Mouse (Mus musculus) gastrocnemius, adult 8-10 months (tissue): ENCODE results near the gene Jaml. TPM values are rescaled to one million over a fixed set of nuclear protein-coding genes. Genes with fewer than 3 reads are reported as not detected.
"Not testable (repeated sequence)": the region's sequence is repeated elsewhere in the genome, so short reads cannot be mapped to it uniquely, and the experiment has no call there.

Source experiments
- DNase-seq, 2 experiments: peaks; one replicate each; pipeline ENCODE4 v3.0.0; 2022; ENCODE audit warnings: low spot score in 2 of 2
- total RNA-seq, 4 experiments: library from RNA; stranded (reverse); gene quantifications; 2 replicates each; pipeline ENCODE4 v1.2.4; 2022

Jaml gene
- total RNA-seq: under 1 TPM; 0.12 to 0.81 (median 0.24) TPM

DNA sequence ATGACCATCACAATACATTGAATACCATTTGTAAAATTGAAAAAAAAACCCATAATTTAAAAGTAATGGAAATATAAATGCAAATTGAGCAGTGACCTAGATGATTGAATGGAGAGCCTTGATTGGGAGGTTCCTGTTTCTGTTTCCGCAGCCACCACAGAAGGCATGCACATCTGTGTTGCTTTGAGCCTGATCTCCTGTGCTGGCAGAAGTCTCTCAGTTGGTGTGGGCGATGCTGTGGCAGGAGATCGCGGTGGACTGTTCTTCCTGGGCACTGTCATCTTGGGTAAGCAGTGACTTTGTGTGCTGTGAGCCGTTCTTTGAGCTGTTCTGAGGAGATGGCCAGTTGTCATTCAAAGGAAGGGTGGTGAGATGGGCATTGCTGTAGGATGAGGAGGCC lies at the start of gene Jaml:
Gene Jaml, plus strand, starts transcription at position 173 of the 400 bp plus-strand sequence.
- DNase-seq: no peak

DNA sequence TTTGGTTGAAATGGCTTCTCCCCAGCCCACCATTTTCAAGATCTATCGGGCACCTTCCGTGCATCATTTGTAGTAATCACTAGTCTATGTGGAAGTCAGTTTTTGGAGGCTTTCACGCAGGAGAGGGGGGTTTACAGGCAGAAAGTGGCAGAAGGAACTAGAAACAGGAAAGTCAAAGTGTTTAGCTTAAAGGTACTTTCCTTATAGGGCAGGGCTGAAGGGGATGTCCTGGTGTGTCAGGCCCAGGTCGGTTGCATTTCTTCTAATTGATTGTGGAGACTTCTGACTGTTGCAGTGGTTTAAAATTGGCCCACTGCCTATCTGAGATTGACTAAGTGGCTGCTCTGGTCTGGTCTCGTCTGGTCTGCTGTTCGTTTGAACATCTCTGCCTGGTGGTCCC lies 48.6 kb upstream of the Jaml start:
- DNase-seq: no peak

DNA sequence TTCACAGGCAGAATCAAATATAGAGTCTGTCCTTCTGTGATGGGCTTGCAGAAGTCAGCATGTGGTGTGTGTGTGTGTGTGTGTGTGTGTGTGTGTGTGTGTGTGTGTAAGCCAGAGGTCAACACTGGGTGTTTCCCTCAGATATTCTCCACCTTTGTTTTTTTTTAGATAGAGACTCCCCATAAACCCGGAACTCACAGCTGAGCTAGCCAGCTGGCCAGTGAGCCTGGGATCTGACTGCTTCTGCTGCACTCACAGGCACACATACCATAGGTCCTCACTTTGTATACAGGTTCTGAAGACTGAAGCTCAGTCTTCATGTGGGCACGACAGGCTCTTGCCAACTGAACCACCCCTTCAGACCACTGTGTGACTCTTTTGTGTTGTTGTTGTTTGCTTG lies 46.7 kb upstream of the Jaml start:
- no peak for DNase-seq

DNA sequence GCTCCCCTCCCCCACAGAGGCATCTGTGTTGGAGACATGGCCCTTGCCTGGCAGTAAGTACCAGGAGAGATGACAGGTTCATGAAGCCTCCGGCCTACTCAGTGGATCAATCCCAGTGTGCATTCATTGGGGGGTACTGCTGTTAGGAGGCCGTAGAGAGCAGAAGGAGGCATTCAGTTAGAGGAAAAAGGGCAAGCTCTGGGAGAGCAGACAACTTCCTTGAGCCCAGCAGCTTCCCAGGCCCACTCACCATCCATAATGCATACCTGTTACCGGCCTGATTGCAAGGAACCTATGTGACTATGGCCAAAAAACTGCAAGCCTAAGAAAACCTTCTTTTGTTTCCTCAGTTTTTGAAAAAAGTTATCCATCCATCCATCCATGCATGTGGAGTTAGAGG lies 44.5 kb upstream of the Jaml start:
- no peak for DNase-seq

DNA sequence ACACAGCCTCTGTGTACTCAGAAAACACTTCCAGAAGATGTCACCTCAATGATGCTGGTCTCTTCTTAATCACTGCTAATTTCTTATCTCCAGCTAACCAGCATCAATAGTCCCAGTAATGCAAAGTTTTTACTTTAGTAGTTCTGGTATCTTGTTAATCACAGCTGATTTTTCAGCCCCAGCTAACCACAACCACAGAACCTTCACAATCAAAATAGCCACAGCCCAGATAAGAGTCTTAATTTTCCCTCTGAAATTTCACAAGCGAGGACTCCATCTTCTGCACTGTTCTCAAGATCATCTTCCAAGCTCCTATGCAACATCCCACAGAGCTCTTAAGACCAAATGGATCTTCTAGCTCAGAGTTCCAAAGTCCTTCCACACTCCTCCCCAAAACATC lies 41.2 kb upstream of the Jaml start:
- DNase-seq: not testable (repeated sequence)

DNA sequence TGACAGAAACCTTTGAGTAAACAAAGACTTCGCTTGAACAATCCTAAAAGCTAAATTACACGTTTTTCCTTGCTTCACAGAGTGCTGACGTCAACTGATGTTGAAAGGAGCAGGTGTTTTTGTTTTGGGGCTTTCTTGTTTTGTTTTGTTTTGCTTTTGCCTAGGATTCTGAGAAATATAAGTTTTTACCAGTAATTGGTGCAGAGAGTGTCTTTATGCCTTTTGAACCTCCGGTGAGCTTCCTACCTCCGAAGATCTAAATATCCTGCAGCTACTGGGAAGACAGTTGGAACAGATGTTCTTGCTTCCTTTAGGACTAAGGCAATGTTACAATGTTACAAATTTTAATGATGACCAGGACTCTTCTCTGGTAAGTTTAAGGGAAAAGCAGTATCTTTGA lies 39.5 kb upstream of the Jaml start, which contains the start of gene Mpzl2:
Gene Mpzl2, plus strand, starts transcription at position 301 of the 400 bp plus-strand sequence.
- DNase-seq: no peak

DNA sequence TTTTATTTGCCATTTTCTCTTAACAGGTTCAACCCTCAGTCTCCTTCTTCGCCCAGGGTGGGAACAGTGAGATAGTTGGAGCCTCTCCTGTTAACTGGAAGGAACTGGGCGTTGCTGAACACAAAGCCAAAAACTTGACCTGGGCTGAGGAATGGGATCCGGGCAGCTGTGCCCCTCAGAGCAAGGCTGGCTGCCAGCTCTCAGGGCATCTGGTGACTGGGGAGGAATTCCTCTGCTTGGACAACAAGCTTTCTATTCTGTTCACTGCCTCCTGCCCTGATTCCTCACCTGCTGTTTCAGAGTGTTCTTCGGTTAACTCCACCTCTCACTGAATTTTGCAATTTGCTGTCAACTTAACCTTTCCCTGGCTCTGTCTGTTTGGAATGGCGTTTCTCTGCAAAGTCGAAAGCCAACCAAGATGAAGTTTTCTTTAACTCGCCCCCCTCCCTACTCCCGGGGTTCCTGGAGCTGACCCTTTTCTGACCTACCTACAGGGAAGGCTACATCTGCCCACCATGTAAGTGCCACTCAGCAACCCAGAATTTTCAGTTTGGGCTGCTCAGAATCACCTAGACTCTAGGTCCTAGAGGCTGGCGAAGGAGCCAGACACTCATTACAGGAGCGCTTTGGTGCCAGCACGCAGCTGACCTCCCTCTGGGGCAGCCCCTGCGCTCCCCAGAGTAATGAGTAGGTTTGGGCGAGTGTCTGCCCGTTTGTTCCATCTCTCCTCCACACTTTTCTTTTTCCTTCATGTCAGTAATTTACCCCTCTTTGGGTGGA lies 38.7 kb upstream of the Jaml start:
- DNase-seq: no peak

DNA sequence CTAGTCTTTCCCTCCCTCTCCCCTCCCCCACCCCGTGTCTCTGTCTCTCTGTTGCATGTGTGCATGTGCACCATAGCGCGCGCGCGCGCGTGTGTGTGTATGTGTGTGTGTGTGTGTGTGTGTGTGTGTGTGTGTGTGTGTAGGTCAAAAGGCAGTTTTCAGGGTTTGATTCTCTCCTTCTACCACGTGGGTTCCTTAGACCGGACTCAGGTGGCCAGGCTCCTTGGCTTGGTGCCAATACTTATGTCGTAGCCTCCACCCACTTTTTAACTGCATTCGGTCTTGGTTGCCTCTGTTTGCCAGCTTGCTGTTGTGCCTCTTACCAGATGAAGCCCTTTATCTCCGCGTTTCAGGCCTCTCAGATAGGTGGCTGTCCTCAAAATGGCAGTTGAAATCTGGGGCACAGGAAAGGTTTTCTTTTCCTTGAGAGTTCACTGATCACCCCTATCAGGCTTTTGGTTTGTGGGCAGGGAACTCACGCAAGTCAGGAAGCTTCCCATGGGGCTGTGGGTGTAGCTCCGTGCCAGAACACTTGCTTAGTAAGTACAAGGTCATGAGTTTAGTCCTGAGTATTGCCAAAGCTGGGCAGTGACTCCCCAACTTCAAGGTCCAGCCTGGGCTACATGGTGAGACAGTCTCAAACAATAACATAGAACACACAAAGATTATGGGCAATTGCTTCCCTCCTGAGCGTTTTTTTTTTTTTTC lies 37.7 kb upstream of the Jaml start:
- no peak for DNase-seq

DNA sequence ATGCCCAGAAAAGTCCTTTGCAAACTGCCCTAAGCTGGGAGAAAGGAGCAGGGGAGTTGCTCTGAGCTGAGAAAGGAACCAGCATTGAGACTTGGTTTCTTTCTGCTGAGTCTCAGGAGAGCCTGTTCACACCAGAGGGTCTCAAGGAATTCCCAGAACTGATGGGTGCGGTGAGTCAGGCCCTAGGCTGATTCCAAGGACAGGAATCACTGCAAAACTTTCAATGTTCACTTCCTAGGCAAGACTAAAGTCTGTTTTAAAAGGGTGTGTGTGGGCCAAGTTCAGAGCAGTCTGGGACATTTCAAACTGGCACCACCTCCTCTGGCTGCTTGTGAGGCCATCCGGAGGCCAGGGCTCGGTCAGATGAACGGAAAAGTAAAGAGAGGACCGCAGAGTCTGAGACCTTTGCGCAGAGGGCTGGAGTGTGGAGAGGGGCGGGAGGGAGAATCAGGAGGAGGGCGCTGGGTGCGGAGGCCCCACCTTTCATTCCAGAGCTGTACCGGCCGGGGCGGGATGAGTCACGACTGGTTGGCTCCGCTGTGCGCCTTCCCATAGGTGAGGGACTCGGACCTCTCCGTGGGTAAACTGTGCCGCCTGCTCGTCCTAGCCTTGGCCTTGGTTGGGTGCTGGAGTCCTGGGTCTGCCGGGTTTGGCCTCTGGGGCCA lies 36.8 kb upstream of the Jaml start:
- no peak for DNase-seq

DNA sequence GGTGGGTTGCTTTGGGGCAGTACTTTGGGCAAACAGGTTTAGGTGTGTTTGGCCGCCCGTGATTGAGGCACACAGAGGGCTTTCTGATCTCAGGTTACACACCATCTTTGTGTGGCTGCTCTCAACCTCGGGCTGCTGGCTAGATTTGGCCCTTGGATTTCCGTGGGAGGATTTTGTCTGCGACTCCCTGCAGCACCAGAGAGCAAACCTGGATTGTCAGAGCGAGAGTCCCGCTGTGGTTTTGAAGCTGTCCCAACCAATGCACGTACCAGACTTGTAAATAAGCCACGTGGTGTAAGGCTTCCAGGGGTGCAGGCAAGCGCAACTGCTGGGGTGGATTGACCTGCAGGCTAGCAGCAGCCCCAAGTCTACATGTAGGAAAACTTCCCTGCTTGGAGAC lies 36.0 kb upstream of the Jaml start:
- no peak for DNase-seq

DNA sequence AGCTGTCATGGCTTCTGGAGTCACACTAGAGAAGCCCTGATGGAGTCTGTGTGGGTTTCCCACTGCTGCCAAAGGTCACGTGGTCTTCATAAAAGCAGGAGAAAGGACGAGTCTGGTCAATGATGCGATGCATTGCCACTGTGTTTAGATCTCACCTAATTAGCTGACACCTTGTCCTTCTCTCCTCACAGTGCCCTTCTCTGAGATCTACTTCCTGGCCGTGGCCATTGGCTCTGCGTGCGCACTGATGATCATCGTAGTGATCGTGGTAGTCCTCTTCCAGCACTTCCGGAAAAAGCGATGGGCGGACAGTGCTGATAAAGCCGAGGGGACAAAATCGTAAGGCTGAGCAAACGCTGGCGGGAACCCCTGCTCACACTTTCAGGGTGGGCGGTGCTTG lies 32.0 kb upstream of the Jaml start:
- DNase-seq: no peak

DNA sequence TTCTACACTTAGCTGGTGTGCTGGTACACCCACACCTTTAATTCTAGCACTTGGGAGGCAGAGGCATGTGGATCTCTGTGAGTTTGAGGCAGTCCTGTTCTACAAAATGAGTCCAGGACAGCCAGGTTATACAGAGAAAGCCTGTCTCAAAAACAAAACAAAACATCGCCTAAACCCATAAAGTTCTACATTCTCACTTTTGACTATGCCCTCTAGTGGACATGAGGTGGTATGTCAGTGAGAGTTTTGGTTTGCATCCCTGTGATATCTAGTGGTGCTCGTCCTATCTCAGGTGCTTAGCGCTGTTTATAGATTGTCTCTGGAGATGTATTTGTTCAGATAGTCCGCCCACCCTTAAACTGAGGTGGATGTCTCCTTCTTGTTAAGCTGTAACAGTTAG lies 30.5 kb upstream of the Jaml start:
- no peak for DNase-seq

DNA sequence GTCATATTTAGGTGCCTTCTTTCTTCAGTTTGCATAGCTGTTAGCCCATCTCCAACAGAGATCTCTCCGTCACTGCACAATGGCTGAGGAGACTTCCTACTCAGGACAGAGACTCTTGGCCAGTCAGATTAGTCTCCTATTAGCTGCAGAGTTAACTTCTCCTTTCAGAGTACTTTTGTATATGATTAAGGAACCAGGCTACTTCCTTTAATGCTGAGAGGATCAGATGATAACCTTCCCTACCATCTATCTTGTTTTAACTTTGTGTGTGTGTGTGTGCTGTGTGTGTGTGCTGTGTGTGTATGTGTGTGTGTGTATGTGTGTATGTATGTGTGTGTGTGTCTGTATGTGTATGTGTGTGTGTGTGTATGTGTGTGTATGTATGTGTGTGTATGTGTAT lies 29.3 kb upstream of the Jaml start:
- no peak for DNase-seq

DNA sequence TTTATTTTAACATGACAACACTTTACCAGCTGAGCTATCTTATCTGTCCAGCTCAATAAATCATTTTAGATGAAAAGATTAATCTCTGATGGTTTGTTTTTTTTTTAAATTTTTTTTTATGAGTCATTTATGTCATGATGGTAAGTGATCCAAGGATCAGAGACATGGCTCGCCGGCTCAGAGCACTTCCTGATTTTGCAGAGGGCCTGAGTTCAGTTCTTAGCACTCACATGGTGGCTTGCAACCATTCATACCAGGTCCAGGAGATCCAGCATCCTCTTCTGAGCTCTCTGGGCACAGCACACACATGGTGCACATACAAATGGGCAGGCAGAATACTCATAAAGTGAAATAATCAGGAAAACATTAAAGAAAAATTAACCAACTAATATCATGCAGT lies 28.7 kb upstream of the Jaml start:
- DNase-seq: no peak

DNA sequence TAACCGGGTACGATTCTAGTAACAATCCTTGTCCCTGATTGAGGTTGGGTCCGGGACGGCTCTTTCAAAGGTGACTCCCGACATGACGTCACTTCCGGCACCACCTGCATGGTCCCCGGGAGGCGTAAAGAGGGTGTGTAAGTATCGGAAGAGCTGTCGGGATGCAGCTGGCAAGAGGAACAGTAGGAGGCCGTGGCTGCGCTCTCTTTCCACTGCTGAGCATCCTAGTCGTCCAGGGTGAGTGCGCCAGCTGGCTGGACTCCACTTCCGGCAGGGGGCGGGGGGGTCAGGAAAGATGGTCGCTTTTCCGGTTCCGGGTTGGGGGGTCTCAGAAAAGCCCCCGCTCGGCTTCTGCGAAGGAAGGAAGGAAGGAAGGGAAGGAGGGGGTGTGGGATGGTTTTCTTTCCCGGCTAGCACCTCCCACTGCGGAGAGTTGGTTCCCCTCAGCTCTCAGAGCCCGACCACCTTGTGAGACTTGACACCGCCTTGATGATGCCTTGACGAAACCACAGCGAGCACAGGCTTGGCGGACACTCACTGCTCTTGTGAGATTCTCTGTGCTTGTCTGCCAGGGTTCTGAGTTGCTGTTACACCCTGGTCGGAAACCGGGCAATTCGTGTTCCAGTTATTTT lies 23.8 kb upstream of the Jaml start, which contains the start of gene Mpzl3:
Gene Mpzl3, plus strand, starts transcription at position 105 of the 632 bp plus-strand sequence.
- peak; percentile 68 to 72 for DNase-seq

DNA sequence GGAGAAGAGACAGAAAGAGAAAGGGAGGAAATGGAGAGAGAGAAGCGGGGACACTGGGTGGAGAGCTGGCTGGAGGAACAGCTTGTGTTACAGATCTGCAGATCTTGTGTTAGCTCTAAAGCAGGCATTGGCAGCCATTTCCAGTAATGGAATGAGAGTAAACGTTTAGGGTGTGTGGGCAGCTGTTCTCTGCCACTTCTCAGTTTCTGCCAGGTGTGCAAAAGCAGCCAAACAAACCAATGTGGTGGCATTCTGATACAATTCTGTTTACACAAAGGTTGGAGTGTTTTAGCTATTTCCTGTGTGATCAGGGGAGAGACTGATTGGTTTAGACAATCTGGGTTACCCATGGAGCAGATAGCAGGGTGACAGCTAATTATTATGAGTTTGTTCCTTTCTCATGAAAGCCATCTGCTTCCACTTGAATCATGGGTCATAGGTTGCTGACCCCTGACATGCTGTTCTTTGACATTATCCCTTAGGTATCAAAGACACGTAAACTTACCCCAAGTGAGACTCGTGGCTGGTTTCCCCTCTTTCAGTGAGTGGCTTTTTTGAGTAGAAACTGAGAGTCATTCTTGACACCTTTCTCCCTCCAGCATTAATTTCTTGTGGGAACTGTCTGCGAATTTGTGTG lies 20.6 kb upstream of the Jaml start:
- DNase-seq: no peak

DNA sequence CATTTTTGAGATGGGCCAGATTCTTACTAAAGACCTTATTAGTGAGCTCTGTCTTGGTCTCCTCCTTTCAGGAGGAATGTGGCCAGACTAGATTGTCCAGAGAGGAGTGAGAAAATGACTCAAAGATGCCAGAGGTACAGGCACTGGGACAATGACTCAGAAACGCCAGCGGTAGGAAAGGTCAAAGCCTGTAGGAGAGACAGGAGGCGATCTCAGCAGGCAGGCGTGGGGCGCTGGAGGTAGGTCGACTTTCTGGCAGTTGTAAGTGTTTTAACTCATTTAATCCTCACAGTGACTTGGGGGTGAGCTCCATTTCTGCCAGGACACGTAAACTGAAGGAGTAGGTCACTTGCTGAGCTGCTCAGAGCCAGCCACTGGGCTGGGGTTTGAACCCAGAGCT lies 18.8 kb upstream of the Jaml start:
- no peak for DNase-seq

DNA sequence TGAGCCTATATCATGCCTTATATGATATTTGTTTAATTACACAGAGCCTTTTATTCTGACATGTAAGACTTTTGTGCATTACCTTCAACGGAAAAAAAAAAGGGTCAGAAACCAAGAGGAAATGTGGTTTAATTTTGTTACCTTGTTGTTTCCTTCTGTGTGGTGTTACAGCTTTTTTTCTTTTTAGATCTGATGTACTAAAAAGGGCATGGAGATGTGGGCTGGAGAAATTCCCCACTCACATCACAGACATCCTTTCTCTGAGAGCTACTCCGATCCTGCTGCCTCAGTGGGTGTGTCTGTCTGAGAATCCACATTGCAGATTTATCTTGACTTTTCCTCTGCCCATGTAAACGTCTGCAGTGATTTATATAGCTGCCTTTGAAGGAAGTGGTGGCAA lies 16.3 kb upstream of the Jaml start:
- no peak for DNase-seq

DNA sequence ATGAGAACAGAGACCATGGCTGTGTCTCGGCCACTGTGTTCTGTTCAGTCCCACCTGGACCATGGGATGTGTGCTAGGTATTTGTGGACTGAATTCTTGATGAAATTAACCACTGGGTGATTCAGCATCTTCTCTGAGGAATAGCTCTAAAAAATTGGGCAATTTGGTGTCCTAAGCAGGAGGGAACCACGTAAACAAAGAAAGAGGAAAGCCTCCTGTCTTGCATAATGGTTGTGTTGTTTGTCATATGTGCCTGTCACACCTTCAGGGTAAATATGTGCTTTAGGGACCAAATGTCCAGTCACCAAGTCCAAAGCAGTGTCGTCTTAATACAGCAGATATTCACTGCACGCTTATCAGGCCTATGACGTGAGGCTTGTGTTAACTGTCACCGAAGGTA lies 14.6 kb upstream of the Jaml start:
- DNase-seq: no peak

DNA sequence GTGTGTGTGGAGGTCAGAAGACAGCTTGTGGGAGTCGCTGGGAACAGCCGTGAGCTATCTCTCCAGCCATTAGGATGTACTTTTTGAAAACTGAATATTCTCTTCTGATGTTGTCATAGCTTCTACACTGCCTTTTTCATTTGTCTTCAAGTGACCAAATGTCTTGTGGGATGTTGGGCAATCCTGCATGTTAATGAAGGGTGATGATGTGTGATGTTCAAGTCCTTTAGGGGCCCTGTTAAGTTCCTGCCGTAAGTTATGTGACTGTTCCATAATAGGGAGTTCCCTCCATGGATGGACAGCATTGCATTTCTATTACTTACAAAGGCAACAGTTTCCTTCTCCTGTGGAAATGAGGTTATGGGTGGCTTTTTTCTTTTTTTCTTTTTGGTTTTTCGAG lies 12.2 kb upstream of the Jaml start:
- no peak for DNase-seq

DNA sequence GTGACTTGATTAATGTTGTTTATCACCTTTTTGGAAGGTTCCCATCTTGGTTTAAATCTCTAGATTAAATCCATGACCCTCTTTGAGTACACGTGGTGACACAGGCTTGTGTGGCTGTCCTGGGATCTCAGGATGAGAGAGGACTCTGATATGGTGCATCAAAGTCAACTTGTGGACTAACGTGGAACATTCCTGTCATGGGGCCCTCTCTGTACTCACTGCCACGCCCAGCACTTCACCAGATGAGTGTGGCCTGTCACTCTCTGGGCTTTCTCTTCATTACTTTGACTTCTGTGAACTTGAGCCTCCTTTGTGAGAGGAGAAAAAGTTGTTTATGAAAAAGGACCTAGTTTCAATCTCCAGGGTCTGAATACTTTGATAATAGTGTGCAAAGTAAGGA lies 7.2 kb upstream of the Jaml start:
- no peak for DNase-seq
